Mouse (Mus musculus): Measurements from ENCODE around the gene Map6d1. TPM values are rescaled to one million over a fixed set of nuclear protein-coding genes. Genes with fewer than 3 reads are reported as not detected.

Map6d1 gene
- total RNA-seq (2023; ENCODE audit: inconsistent age): not detected in 4 replicates

GRCm38 (mm10) chr16:20240468-20241414 is at the start of gene Map6d1:
Gene Map6d1, minus strand, starts transcription at chr16:20241358.

Other genes starting within 250 kb of the Map6d1 start
- gene Klhl24, start 143.8 kb downstream of the Map6d1 start, total RNA-seq (2023; ENCODE audit: inconsistent age): 291 to 309 TPM (median 304 TPM) in 4 replicates
- 48.1 to 58.6 TPM (median 49.8 TPM) in 4 replicates for gene Yeats2, start 100.3 kb downstream of the Map6d1 start, total RNA-seq (2023; ENCODE audit: inconsistent age)
- gene Parl, start 61.0 kb upstream of the Map6d1 start, total RNA-seq (2023; ENCODE audit: inconsistent age): 54.5 to 71.4 TPM (median 65.0 TPM) in 4 replicates
- gene Cyp2ab1, start 84.0 kb upstream of the Map6d1 start, total RNA-seq (2023; ENCODE audit: inconsistent age): not detected in 4 replicates
- gene Abcc5, start 185.0 kb upstream of the Map6d1 start, total RNA-seq (2023; ENCODE audit: inconsistent age): 23.2 to 31.8 TPM (median 28.8 TPM) in 4 replicates

Data from B cell, adult (primary cell).